Mouse (Mus musculus) forebrain, embryonic 12.5 days (tissue): ENCODE measurements around the gene Lgr6. TPM values are rescaled to one million over a fixed set of nuclear protein-coding genes. Genes with fewer than 3 reads are reported as not detected.

ENCODE experiments used
- ATAC-seq: fragments of 200-750 bp; cut with Nextera tagmentation; 2 replicates; pipeline ENCODE4 v1.8.0; 2017; ENCODE audit warnings: moderate TSS enrichment; ENCODE audit not compliant: low FRiP score
- H3K27ac ChIP-seq: fragments of 300-500 bp; sonication (generic); 2 replicates; pipeline ENCODE4 v1.5.1; 2016; ENCODE audit warnings: mild to moderate bottlenecking
- H3K27me3 ChIP-seq: fragments of 300-500 bp; sonication (generic); 2 replicates; pipeline ENCODE4 v1.6.1; 2016; ENCODE audit warnings: mild to moderate bottlenecking
- H3K36me3 ChIP-seq: fragments of 300-500 bp; sonication (generic); replicated peaks from 2 replicates; pipeline ENCODE4 v1.6.1; 2016; ENCODE audit warnings: mild to moderate bottlenecking
- H3K4me1 ChIP-seq: fragments of 300-500 bp; sonication (generic); 2 replicates; pipeline ENCODE4 v1.6.1; 2016
- H3K4me2 ChIP-seq: fragments of 300-500 bp; sonication (generic); 2 replicates; pipeline ENCODE4 v1.6.1; 2016; ENCODE audit warnings: mild to moderate bottlenecking, moderate library complexity
- H3K4me3 ChIP-seq: fragments of 300-500 bp; sonication (generic); replicated peaks from 2 replicates; pipeline ENCODE4 v1.5.1; 2016; ENCODE audit warnings: mild to moderate bottlenecking
- H3K9ac ChIP-seq: fragments of 300-500 bp; sonication (generic); 2 replicates; pipeline ENCODE4 v1.6.1; 2016; ENCODE audit warnings: mild to moderate bottlenecking
- H3K9me3 ChIP-seq: fragments of 300-500 bp; sonication (generic); 2 replicates; pipeline ENCODE4 v1.6.1; 2016
- WGBS: fragments of 180-500 bp; shearing (Covaris S2); methylation state at CpG from one replicate; pipeline ENCODE4 v1.1.7; 2016; 5-methylcytosine and 5-hydroxymethylcytosine counted together
- polyA plus RNA-seq: library from polyadenylated mRNA; unstranded; fragments of >200 nt; fragmentation: Nextera tagmentation; extraction: Ambion mirVana; gene quantifications from 2 replicates; pipeline ENCODE4 v1.2.1, GENCODE M21; 2016

The Lgr6 gene
- polyA plus RNA-seq, 1 experiment from 2014 or later = 0.42 TPM

DNA sequence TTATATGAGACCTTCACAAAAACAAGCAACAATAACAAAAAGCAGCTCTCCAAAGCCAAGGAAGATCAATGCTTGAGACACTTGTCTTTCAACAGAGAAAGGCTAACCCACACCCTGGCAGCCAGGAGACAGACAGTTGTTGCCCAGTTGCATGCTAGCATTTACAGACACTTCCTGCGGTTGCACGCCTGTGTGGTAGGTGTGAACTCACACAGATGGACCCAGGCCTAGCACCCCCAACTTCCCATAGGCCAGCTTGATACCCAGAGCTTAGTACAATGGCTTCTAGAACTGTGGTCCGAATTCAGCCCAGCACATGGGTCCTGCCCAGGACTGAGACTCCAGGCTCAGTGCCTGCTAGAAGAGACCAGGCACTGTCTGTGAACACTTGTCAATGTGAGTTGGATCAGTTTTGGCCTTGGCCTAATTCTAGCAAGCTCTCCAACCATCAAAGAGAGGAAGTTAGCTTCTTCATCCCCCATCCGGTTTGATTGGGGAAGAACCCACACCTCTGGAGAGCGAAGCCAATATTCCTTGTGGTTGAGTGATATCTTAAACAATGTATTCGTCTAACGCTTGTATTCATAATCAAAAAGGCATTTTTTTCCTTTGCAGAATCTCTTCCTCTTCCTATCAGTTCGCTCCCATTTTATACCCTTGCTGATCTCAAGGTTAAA is 30.2 kb upstream of the Lgr6 start:
- no peak overlapping the region for H3K4me2 ChIP-seq
- H3K4me3 ChIP-seq = no peak overlapping the region
- no peak overlapping the region for H3K9ac ChIP-seq
- H3K36me3 ChIP-seq = no peaks in the 10 kb centered on the region
- 88% methylated on average over 8 of the region's 8 CpGs for WGBS
- ATAC-seq = no peak
- H3K9me3 ChIP-seq = no peaks in the 10 kb centered on the region
- H3K27me3 ChIP-seq = peaks cover 9% of the 10 kb centered on the region; the same call in 1 of the 2 replicates
- no peak overlapping the region for H3K27ac ChIP-seq
- H3K4me1 ChIP-seq = no peaks in the 10 kb centered on the region

DNA sequence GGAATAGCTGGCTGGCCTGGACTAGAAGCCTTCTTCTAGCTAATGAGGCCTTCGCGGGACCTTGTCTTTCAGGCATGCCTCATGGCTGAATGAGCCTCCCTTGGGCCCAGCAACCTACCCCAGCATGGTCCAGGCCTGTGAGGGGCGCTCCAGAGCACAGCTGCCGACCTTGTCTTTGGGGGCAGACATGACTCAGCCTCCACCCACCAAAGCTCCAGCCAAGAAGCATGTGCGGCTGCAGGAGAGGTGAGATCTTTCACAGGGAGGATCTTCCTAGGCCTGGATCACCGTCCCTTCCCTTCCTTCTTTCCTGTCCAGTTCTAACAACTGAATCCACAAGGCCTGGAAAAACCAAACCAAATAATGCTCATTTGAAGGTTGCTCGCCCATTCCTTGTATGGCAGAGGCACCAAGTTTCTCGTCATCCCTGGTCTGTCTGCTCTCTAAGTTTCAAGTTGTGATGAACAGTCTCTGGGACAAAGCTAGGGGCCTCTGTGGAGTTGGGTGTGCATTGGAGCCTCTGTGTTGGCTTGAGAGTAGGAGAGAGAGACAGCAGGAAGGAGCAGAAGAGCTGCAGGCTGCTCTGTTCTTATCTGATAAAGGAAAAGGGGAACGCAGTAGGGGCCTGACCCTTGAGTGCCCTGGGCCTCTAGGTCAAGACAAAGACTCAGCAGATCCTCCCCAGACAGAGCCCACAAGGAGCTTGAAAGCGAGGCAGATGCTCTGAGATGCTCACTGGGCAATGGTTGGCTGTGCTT is 28.8 kb upstream of the Lgr6 start:
- Histone ChIP-seq H3K4me3 (no peak overlapping the region), H3K4me1 (peaks cover 5% of the 10 kb centered on the region; the same call in 1 of the 2 replicates), H3K36me3 (no peaks in the 10 kb centered on the region), H3K27me3 (peaks cover 16% of the 10 kb centered on the region), H3K4me2 (no peak overlapping the region), H3K9ac (no peak overlapping the region), H3K9me3 (no peaks in the 10 kb centered on the region), H3K27ac (no peak overlapping the region)
- 85% methylated on average over 10 of the region's 10 CpGs for WGBS
- ATAC-seq = no peak

DNA sequence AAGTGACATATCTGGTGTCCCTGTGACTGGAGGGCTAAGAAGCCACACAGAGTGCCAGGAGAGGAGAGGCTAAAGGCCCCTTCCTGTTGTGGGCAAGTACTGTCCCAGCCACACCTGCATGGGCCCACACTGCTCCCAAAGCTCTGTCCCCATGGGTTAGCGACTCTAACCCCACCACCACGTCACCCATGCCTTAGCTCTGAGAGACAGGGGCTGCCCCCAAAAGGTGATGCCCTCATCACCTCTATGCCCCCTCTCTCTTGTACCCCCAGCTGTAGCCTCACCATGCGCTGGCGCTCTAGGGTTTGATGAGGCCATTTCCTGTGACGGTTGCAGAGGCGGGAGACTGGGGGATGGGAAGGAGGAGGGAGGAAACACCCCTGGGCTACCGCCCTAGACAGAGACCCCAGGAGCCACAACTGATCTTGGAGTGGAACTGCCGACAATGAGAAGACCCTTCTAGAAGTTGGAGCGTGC is 27.9 kb upstream of the Lgr6 start:
- Histone ChIP-seq H3K9me3 (no peaks in the 10 kb centered on the region), H3K9ac (no peak overlapping the region), H3K27ac (no peak overlapping the region), H3K4me3 (no peak overlapping the region), H3K36me3 (no peaks in the 10 kb centered on the region), H3K4me1 (peaks cover 6% of the 10 kb centered on the region; the same call in 1 of the 2 replicates), H3K4me2 (no peak overlapping the region), H3K27me3 (peaks cover 25% of the 10 kb centered on the region)
- WGBS = 91% methylated on average over 9 of the region's 9 CpGs
- no peak for ATAC-seq

DNA sequence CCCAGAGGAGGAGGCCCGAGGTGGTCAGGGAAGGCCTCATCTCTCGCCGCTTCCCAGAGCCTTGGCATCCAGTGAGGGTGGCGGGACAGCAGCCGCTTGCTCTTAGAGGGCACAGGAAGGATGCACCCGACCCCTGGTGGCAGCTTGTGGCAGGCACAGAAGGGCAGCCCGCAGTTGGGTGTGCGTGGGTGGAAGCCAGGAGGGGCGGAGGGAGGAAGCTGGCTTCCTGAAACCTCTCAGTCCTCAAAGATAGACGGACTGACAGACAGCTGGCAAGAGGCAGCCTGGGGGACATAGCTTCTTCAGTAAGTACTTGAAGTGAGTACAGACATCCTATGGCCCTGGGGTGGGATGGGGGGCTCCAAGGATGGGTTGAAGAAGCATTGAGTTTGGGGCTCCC is 27.4 kb upstream of the Lgr6 start, which contains the start of gene Ptpn7:
Ptpn7 (plus strand) TSS at position 228 of the 400 bp plus-strand sequence.
- no peak within 1 kb of the TSS for H3K4me2 ChIP-seq
- no peaks in the 10 kb centered on the region for H3K36me3 ChIP-seq
- 49% methylated on average over 10 of the region's 10 CpGs for WGBS
- H3K27ac ChIP-seq = no peak within 1 kb of the TSS; the same call in 1 of the 2 replicates
- peaks cover 6% of the 10 kb centered on the region; the same call in 1 of the 2 replicates for H3K4me1 ChIP-seq
- H3K9ac ChIP-seq = no peak within 1 kb of the TSS
- H3K4me3 ChIP-seq = no peak within 1 kb of the TSS
- no peaks in the 10 kb centered on the region for H3K9me3 ChIP-seq
- ATAC-seq = no peak; the same call in 1 of the 2 replicates
- peaks cover 28% of the 10 kb centered on the region for H3K27me3 ChIP-seq

DNA sequence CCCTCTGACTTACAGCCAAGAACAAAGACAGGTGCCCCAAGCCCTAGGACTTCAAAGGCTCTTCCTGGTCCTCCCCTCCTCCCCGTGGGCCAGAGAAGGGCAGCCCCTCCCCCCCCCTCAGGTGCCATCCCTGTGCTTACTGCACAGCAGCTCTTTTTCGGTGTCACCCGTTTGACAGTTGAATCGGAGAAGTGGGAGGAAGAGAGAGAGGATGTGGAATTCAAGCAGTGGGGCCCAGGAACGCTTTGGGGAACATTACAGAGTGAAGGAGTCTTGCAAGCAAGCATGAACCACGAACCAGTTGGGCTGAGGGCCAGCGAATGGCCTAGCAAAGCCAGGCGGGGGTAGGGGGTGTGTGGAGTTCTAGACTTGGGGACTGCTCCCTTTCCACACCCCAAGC is 26.5 kb upstream of the Lgr6 start:
- no peak for ATAC-seq
- peaks cover 28% of the 10 kb centered on the region for H3K27me3 ChIP-seq
- 69% methylated on average over 8 of the region's 8 CpGs for WGBS
- H3K27ac ChIP-seq = no peak overlapping the region
- H3K9me3 ChIP-seq = no peaks in the 10 kb centered on the region
- H3K4me2 ChIP-seq = no peak overlapping the region
- H3K4me3 ChIP-seq = no peak overlapping the region
- no peak overlapping the region for H3K9ac ChIP-seq
- no peaks in the 10 kb centered on the region for H3K36me3 ChIP-seq
- peaks cover 6% of the 10 kb centered on the region; the same call in 1 of the 2 replicates for H3K4me1 ChIP-seq

DNA sequence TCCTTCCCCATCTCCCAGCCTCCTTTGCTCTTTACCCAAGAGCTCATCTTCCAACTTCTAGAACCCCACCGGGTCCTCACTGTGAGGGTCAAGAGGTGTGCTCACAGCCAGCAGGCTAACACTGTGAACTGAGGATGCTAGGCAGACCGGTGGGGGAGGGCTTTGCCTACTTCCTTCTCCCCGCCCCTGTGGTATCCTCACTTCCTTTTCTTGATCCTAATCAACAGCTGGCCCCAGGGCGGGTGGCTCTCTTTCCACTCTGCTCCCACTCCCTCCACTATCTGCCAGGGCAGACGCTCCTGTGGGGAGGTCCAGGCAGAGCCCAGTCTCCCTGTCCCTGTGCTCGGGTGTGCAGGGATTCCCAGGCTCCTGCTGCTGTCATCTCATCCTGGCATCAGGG is 26.0 kb upstream of the Lgr6 start:
- Histone ChIP-seq H3K27ac (0 out of 2 replicates have a peak overlapping the region, but pooled peaks have one; percentile 13), H3K4me3 (no peak overlapping the region), H3K27me3 (peaks cover 28% of the 10 kb centered on the region), H3K4me1 (peaks cover 6% of the 10 kb centered on the region; the same call in 1 of the 2 replicates), H3K9me3 (no peaks in the 10 kb centered on the region), H3K9ac (no peak overlapping the region), H3K4me2 (no peak overlapping the region), H3K36me3 (no peaks in the 10 kb centered on the region)
- 48% methylated on average over 6 of the region's 6 CpGs for WGBS
- ATAC-seq = no peak

DNA sequence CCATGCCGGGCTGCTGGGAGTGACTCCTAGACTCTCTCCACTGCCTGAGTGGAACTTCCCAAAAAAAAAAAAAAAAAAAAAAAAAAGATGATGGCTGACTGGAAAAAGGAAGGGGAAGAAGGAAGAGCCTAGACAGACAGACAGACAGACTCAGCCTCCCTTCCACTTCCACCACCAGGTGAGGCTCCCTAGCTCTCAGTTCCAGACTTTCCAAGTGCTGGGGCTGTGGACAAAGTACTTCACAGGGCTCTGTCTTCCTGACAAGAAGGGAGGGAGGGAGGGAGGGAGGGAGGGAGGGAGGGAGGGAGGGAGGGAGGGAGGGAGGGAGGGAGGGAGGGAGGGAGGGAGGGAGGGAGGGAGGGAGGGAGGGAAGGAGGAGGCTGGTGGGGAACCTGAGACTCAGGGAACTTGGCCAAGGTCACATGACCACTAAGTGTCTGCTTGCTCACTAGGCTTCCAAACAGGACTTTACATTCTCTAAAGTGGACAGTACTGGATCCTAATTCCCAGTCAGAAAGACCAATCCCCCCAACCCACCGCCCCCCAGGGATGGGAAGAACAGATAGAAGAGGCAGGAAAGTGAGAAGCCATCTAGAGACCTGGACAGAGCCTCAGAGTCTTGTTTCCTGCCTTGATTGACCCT is 25.4 kb upstream of the Lgr6 start:
- Histone ChIP-seq H3K9ac (no peak overlapping the region), H3K4me1 (peaks cover 6% of the 10 kb centered on the region; the same call in 1 of the 2 replicates), H3K36me3 (no peaks in the 10 kb centered on the region), H3K27ac (no peak overlapping the region), H3K9me3 (no peaks in the 10 kb centered on the region), H3K4me3 (no peak overlapping the region), H3K4me2 (no peak overlapping the region), H3K27me3 (peaks cover 28% of the 10 kb centered on the region)
- no peak for ATAC-seq
- WGBS = 66% methylated on average over 2 of the region's 2 CpGs

DNA sequence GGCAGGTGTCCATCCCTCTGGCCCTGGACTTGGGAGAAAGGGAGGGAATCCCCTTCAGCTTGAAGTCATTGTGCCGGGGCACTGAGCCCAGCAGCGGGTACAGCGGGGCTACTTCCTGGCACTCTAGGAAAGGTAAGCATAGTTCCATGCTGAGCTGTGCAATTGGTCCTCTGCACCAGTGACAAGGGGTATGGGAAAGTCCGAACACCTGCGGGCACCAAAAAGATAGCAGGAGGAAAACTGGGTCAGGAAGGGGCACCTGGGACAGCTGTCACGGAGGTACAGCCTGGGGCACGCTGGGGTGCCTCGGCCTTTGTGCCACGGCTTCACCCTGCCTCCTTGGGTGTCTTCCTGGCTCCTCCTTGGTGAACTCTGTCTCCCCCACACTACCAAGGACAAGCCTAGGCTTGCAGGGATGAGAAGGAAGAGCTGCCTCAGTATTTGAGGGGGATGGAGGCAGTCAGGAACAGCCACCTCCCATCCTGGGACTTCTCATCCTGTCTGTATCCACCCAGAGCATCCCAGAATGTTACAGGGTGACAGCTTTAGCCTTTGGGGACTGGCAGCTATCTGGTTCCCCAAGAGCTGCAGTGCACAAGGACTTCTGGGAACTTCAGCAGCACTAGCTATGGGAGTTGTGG is 24.6 kb upstream of the Lgr6 start:
- Histone ChIP-seq H3K36me3 (no peaks in the 10 kb centered on the region), H3K9me3 (no peaks in the 10 kb centered on the region), H3K4me3 (no peak overlapping the region), H3K27me3 (peaks cover 28% of the 10 kb centered on the region), H3K4me2 (no peak overlapping the region), H3K27ac (no peak overlapping the region), H3K4me1 (peaks cover 6% of the 10 kb centered on the region; the same call in 1 of the 2 replicates), H3K9ac (no peak overlapping the region)
- 63% methylated on average over 9 of the region's 9 CpGs for WGBS
- no peak for ATAC-seq

DNA sequence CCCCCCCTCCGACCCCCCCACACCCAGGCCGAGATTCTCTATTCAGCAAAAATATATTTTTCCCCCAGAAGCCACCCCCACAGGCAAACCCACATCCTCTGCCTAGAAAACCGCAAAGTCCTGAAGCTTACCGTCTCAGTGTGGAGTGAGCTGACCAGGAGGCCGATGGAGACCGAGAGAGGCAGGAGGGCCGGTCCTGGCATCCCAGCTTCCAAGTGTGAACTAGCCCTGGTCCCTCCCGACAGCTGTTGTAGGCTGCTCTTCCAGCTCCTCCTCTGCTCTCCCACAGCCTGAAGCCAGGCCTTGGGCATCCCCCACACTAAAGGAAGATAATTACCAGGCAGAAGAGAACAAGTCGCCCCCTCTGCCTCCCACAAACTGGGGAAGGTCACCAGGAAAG is 23.9 kb upstream of the Lgr6 start:
- no peaks in the 10 kb centered on the region for H3K36me3 ChIP-seq
- no peaks in the 10 kb centered on the region for H3K9me3 ChIP-seq
- no peak overlapping the region for H3K9ac ChIP-seq
- H3K27me3 ChIP-seq = peaks cover 28% of the 10 kb centered on the region
- no peak overlapping the region for H3K4me3 ChIP-seq
- WGBS = 21% methylated on average over 9 of the region's 9 CpGs
- no peak overlapping the region for H3K4me2 ChIP-seq
- H3K4me1 ChIP-seq = peaks cover 6% of the 10 kb centered on the region; the same call in 1 of the 2 replicates
- H3K27ac ChIP-seq = no peak overlapping the region
- ATAC-seq = no peak

DNA sequence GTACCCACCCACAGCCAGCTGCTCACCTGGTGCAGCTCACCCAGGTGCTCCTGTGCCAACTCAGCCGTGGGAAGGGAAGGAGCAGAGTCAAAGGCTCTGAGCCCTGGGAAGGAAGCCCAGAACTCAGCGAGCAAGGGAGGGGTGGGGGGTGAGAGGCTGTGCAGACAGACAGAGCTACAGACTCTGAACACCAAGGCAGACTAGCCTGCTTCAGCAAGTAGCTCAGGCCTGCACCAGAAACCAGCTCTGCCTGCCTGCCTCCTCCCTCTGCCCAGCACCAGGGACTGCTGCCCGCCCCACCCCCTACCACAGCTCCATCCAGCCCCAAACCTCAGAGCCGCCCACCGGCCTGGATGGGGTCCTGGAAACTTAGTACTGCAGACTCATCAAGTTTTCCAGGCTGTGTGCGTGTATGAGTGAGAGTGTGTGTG is 22.9 kb upstream of the Lgr6 start:
- Histone ChIP-seq H3K4me1 (peaks cover 6% of the 10 kb centered on the region; the same call in 1 of the 2 replicates), H3K9me3 (no peaks in the 10 kb centered on the region), H3K36me3 (no peaks in the 10 kb centered on the region), H3K4me3 (no peak overlapping the region), H3K9ac (no peak overlapping the region), H3K27me3 (peaks cover 28% of the 10 kb centered on the region), H3K4me2 (no peak overlapping the region), H3K27ac (no peak overlapping the region)
- 61% methylated on average over 6 of the region's 6 CpGs for WGBS
- ATAC-seq = no peak

DNA sequence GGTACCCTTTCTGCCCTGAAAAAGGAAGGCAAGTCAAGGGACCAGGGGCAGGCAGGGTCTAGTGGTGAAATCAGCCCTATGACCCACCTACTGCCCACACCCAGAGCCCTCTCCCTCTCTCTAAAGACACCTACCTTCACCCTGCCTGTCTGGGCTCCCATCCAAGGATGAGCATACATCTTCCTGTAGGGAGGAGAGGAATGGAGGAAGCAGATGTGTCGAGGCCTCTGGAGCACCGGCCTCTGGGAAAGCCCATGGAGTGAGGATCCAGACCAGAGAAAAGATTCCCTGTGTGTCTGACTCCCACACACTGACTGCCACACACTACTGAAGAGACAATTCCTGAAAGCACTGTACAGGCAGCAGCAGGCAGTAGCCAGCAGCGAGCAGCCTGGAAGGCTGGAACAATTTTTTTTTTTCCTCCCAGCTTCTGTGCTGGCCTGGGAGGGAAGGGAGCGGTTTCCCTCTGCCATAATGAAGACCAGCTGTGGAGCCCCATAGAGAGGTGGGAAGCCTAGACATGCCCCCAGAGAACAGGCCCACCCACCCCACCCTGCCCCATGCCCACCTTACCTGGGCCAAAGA is 21.5 kb upstream of the Lgr6 start:
- Histone ChIP-seq H3K27ac (no peak overlapping the region), H3K4me3 (no peak overlapping the region), H3K27me3 (peaks cover 28% of the 10 kb centered on the region), H3K4me1 (peaks cover 6% of the 10 kb centered on the region; the same call in 1 of the 2 replicates), H3K4me2 (no peak overlapping the region), H3K9me3 (no peaks in the 10 kb centered on the region), H3K36me3 (no peaks in the 10 kb centered on the region), H3K9ac (no peak overlapping the region)
- ATAC-seq = no peak
- 69% methylated on average over 4 of the region's 4 CpGs for WGBS
